Mouse (Mus musculus): ENCODE data around the gene Aplnr.
A peak's percentile ranks its signal among the peaks of the same experiment; 100 is the strongest.

Aplnr gene

DNA sequence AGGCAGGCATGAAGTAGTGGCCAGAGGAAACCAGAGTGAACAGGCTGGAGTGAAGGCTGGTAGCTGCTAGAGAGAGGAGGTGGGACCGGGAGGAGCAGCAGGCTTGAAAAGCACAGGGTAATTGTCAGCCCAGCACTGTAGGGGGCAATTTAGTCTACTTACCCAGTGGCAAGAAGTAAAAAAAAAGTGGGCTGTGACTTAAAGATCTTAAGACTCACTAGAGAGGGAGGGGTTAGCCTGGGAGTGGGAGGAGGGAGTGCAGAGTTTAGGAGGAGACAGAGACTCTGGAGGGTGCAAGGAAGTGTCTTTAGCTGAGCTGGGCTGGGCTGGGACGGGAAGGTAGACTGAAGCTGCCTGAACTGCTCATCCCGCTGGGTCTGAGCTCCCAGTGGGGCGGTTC lies at the start of gene Aplnr:
Aplnr (plus strand) TSS at position 137 of the 400 bp plus-strand sequence.
- DNase-seq (ENCODE audit: low read depth, low spot score), result no peak

DNA sequence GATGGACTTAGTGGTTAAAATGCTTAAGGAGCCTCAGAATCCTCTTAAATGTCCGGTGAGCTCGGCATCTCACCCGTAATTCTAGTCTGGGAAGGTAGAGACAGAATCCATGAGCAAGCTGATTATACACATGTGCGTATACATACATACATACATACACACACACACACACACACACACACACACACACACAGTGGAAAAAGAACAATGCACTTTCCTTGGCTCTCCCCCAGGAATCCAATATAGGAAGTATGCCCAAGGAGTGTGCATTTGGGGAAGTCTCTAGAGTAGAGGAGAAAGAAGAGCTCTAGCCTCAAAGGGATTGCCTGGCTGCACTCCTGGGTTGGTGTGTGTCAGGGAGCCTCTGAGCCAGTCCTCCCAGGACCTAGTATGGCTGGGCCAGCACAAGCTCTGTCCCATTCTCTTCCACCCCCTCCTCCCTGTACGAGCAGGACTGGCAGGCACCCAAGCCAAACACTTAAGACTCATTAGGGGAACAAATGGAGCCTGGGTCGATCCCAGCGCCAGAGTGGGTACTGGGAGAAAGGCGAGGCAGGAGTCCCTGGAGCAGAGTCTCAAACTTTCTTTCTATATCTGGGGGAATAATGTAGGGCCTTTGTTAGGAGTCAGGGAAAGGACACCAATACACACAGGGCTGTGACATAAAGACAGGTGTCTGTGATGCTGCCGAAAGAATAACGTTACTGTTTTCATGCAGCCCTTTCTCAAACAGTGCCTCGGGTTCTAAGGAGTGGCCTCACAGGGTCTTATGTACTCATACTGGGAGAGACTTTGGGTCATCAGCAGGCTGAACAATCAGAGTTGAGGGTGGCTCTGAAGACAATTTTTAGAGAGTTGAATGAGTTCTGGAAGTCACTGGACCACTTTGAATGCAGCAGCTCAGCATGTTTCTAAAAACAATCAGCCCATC lies 47.0 kb upstream of the Aplnr start:
- peak; percentile 12 for DNase-seq (ENCODE audit: low read depth, low spot score)

DNA sequence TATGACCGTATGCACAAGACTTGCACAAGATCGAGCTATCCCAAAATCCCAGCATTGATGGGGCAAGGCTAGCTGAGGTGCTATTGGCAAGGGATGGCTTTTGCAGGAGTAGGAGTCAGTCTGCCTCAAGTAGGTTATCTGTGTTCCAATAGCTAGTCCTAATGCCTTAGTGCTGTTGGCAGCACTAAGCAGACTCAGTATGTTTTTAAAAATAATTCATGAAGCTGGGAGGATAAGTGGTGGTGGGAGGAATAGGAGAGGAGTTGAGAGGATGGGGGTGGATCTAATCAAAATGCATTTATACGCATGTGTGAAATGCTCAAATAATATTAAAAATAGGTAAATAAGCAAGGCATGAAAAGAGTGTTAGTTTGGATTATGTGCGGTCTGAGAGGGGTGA lies 44.7 kb upstream of the Aplnr start:
- no peak for DNase-seq (ENCODE audit: low read depth, low spot score)

DNA sequence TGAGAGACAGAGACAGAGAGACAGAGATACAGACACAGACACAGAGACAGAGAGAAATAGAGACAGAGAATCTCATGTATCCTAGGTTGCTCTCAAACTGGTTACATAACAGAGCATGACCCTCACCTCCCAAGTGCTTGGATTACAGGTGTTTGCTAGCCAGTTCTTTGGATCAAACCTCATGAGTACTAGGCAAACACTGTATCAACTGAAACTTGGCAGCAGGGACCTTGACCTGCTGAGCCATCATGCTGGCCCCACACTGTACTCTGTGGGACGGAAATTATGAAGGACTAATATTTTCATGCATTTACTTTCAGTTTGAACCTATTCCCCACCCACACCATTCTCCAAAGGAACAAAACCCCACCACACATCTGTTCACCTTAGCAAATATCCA lies 42.6 kb upstream of the Aplnr start:
- no peak for DNase-seq (ENCODE audit: low read depth, low spot score)

DNA sequence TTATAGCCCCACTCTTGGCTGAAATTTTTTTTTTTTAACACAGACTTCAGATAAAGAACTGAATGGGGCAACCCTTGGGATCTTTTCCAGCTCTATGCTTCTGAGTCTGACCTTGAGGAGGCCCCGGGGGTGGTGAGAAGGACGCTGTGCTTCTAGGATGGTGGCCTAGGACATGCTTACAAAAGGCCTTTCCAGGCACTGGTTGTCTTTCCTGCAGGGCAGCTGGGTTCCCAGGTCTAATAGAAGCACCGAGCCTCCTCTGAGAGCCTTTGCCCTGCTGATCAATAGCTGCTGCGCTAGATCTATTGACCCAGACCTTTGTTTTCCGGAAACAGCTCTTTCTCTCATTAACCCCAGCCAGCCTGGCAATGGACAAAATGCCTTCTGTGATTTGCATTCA lies 40.1 kb upstream of the Aplnr start:
- DNase-seq (ENCODE audit: low read depth, low spot score), result no peak

DNA sequence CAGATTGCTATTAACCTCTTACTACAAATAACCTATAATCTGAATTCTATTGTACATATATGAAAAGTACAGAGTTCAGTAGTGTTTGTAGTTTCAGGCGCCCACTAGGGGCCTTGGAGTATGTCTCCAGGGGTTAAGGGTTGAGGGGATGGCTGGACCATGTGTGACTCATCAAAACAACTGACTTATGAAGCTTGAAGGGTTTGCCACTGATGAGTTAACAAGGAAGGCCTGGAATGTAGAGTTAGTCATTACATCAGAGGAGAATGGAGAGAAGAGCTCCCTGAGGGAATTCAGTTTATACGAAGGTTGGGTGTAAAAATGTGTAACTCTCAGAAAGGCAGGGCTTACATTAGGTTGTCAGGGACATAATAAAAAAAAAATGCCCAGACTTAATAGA lies 38.0 kb upstream of the Aplnr start:
- no peak for DNase-seq (ENCODE audit: low read depth, low spot score)

DNA sequence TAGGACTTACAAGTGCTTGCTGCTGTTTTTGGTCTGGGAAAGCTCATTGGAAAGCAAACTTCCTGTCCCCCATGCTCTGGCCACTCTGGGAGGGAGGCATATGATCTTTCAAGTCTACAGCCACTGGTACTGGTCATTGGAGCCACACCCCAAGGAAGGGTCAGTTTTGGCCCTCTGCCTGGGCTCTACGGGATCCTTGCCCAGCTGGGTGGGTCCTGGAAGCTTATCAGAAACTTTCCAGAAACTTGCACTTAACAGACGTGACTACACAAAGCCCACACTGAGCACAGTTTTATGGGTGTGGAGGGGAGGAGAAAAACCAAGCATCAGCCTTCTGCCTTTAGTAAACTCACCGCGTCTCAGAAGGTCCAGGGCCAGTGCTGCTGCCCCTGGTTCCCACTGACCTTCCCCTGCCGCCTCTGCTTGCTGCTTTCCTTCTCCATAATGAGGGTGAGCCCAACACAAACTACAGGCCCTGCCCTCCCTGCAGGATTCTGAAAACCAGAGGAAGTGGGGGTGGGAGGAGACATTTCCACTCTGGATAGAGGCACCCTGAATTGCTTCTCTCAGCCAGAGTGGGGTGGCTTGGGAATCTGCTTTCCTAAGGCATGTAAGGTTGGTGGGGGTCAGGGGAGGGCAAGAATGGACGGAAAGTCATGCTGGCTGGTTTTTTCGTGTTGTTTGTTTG lies 37.1 kb upstream of the Aplnr start:
- no peak for DNase-seq (ENCODE audit: low read depth, low spot score)

DNA sequence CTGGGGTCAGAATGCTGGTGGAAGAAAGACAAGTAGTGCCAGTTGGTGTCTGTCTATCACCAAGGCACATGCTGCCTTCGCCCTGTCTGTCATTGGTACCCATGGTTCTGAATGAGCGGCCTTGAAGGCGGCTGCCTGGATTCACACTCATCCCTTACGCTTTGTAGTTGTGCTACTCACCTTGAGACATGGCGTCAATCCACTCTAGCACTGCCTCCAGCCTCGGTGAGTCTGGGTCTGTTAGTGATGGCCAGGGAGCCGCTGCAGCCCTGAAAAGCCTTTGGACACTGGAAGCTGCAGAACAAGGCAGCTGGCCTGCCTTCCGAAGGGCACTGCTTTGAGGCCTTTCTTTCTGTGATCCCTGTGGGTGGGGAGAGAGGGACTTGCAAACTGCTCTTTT lies 32.8 kb upstream of the Aplnr start:
- DNase-seq (ENCODE audit: low read depth, low spot score), result no peak

DNA sequence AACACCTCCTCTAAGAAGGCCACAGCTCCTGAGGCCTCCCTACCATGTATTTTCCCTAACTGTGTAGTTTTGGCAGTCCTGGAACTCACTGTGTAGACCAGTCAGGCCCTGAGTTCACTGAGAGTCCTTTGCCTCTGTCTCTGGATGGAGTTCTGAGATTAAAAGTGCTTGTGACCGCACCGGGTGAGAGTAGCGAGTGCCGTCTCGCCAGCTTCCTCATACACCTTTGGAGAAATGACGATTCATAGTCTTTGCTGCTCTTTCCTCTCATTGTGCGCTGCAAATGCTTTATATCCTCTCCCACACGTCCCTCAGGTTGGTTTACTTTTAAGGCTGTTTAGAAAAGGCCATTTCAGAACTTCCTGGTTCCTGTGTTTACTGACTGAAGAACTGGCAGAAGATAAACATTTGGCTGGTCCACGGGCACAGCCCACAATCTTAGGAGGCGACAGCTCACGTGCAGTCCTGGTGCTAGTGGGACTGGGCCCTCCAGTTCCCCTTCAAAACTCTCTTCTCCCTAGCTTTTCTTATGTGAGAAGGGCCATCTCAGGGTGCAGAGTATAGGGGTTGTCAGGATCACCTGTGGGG lies 30.5 kb upstream of the Aplnr start:
- DNase-seq (ENCODE audit: low read depth, low spot score), result no peak

DNA sequence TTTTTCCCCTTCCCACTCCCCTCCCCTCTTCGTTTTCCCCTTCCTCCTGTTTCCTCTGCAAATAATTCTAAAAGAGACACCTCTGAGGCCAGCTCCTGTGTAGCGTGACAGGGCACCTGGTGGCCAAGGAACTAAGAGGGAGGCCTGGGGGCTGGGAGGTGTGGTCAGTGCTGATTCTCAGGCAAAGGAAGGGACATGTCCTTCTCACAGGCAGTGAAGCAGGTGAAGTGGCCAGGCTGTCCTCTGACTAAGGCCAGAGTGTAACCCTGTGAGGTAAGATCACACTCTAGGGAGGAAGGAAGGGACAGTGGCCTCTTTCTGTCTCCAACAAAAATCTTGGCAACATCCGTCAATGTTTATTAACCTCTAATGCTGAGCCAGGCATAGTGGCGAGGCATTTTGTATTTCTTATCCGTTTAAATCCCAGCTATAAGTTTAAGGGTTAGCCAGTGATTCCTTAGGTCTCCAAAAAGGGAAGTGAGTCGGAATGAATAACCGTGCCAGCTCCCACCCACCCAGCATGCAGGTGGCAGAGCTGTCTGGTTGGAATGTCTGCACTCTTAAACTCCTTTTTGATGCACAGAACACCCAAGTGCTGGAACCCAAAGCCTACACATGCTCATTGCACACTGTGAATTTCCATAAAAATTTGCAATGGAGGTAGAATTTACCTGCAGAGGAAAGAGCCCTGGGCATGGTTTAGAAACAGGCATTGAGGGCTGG lies 29.8 kb upstream of the Aplnr start:
- DNase-seq (ENCODE audit: low read depth, low spot score), result no peak

DNA sequence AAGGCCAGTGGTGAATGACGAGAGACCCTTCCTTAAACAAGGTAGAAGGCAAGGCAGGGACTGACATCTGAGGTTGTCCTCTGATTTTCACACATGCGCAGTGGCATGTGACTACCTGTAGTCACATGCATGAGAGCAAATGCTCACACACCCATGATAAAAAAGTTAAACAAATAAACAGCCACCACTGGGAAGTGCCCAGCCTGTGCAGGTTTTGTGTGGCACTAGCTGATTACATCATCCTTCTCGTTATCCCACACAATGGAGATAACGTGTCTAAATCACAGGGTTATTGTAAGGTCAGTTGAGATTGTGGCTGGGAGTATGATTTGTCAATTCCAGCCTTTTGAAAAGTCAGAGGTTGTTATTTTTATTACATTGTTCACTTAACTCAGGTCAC lies 29.1 kb upstream of the Aplnr start:
- no peak for DNase-seq (ENCODE audit: low read depth, low spot score)

DNA sequence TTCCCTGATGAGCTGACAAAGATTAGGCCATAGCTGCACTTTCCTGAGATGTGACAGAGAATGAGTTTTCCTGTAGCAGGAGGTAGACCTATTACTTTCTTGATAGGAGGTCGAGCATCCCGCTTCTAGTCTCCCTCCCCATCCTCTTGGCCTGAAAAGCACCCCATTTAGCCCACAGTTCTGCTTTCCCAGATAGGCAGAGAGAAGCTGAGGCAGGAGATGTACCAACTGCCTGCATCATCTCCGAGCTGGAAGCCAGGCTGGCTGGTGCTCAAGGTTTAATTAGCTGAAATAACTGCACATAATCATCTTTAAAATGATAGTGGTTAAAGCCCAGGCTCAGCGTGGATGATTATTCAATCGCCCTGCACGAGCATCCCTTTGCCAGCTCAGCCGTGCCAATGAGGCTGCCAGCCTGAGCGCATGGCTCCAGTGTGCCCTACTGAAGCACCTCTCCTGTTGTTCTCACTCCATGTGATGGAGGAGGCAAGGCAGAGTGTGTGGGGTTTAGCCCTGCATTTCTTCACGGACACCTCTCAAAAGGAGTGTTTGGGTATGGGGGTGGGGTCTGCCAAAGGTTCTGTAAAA lies 25.6 kb upstream of the Aplnr start:
- DNase-seq (ENCODE audit: low read depth, low spot score), result no peak

DNA sequence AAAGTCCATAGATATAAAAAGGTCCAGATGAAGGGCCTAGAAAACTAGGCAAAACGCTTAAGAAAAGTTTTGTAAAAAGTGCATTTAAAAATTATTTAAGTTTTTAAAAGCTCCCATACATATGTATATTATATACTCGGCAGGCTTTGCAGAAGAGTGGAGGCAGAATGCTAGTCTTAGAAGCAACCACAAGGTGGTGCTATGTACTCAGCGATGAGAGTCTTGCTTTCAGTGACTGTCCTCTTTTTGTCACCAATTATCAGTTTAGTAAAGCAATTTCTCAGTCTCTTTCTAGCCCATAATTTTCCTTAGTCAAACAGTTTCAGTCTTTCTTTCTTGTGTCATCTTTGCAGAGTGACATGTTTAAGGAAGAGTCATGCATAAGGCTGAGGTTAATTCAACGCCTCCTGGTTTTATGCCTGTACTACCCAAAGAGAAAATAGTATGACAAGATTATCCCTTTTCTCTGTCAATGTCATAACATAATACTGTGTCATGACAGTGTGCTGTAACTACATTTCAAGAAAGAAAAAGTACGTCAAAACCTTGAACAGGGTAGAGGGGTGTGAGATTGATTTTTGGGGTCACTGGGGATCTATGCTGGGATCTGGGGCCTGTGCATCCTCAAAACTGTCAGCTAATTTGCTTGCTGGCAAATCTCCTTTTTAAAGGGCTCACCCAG lies 12.7 kb upstream of the Aplnr start:
- DNase-seq (ENCODE audit: low read depth, low spot score), result peak; percentile 61

DNA sequence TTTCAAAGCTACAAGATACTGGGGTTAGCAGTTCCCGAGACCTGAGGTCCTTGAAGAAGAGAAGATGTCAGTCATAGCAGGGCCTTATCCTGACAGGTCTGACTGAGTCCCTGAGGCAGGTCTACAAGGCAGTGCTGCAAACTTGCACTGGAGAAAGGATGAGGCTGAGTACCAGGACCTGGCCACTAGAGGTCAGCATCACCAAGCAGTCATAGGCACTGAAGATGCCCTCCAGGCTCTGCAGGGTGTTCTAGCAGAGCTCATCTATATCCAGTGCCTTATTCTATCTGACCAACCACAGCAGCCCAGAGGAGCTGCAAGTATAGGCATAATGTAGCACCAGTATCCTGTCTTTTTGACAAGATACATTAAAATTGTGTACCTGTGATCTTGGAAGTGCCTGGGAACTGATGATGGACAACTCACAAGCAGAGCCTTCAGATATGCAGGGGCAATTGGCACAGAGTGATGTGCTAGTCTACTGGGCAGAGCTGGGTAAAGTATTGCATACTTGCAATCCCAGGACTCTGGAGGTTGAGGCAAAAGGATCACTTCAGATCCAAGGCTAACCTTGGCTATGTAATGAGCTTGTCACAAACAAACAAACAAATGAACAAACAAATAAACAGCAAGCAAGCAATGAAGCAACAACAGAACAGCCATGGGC lies 12.0 kb upstream of the Aplnr start:
- DNase-seq (ENCODE audit: low read depth, low spot score), result no peak

DNA sequence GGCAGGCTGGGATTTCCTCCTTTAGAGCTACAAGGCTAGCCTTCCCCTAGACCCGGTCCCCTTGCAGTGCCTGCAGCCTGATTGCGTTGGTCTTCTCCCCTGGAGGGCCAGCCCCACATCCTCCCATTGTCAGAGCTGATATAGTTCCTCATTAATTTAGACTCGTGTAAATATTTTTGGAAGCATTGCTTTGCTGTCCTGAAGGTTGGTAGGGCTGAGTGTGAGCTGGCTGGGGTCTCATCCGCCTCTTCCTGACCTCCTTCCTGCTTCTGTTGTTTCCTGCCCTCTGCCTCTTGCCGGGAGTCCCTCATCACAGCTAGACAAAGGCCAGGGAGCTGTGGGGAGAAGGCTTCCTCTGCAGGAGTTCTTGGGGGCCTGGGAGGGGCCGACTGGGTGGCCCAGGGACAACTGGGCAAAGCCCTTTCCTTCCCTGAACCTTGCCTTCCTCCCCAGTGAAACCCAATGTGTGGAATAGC lies 6.5 kb upstream of the Aplnr start:
- DNase-seq (ENCODE audit: low read depth, low spot score), result no peak

DNA sequence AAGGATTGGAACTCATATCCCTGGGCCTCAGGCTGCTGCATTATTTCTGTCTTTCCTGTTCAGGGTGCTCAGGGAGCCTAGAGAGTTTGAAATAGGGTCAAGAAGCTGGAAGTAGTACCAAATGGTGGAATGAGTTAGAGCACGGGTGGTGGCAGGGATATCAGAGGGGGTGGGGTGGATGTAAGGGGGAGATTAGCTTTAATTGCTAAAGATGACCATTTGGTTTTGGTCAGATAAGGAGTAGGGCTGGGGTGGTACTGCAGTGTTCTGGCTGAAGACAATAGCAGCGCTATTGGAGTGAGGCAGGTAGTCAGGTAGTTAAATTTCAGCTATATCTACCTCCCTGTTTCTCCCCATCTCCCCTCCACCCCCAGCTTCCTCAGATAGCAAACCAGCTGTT lies 4.8 kb upstream of the Aplnr start:
- DNase-seq (ENCODE audit: low read depth, low spot score), result no peak

DNA sequence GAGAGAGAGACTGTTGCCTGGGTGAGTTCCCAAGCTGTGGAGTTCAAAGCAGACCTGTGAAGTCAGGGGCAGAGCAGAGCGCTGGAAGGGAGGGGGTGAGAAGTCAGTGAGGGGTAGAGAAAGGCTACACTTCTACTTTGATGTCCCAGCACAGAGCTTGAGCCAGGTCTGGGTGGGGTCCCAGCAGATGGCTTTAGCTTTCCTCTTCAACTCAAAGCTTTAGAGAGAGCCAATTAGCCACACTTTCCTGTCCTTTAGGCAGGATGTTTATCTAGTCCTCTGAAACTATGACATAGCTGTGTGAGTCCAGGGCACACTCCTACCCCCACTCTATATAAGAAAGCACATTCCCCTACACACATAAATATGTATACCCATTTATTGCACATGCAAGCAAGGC lies 4.3 kb upstream of the Aplnr start:
- no peak for DNase-seq (ENCODE audit: low read depth, low spot score)

DNA sequence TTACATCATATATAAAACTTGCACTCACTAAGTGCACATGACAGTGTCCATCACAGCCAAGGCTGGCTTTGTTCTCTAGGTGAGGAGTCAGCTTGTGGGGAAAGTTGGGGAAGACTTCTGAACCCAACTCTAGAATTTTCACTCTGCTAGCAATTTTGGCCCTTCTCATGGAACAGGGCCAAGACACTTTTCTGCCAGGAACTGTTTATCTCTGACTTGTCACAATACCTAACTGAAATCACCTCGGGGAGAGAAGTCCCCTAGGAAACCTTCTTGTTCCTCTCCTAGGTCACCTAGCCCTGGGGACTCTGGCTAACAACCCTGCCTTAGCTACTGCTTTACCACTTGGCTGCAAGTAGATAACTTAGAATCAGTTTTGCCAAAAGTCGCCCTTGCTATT lies 3.8 kb upstream of the Aplnr start:
- no peak for DNase-seq (ENCODE audit: low read depth, low spot score)

DNA sequence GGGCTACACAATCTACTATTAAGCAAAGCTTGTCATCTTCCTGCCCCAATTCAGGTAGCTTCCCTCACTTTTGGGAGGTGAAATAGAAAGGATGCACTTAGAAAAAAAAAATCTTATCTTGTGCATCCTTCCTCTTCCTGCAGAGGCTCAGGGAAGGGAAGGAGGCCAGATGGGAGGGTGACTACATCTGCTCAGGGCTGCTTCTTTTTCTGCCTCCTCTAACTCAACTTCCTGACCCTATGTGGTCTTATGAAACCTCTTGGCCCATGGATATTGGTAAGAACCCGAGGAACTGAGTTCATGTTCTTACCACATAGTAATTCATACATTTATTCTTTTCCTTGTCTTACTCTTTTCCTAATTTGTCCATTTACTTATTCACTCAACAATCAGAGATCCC lies 926 bp upstream of the Aplnr start:
- DNase-seq (ENCODE audit: low read depth, low spot score), result no peak

DNA sequence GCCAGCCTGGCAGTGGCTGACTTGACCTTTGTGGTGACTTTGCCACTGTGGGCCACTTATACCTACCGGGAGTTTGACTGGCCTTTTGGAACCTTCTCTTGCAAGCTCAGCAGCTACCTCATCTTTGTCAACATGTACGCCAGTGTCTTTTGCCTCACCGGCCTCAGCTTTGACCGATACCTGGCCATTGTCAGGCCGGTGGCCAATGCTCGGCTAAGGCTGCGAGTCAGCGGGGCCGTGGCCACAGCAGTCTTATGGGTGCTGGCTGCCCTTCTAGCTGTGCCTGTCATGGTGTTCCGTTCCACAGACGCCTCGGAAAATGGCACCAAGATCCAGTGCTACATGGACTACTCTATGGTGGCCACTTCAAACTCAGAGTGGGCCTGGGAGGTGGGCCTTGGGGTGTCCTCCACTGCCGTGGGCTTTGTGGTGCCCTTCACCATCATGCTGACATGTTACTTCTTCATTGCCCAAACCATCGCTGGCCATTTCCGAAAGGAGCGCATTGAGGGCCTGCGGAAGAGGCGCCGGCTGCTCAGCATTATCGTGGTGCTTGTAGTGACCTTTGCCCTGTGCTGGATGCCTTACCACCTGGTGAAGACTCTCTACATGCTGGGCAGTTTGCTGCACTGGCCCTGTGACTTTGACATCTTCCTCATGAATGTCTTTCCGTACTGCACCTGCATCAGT lies 951 bp downstream of the Aplnr start:
- DNase-seq (ENCODE audit: low read depth, low spot score), result no peak
